Mouse (Mus musculus) bone marrow, adult 2 months (tissue): ENCODE data around the gene Antxr1.

Experiments
- CTCF ChIP-seq: fragments of 200-500 bp; IDR thresholded peaks from 2 replicates; pipeline ENCODE4 v1.5.1; 2011; ENCODE audit warnings: low read length, control low read depth; ENCODE audit not compliant: control insufficient read depth, insufficient read depth
- POLR2A ChIP-seq: fragments of 200-500 bp; IDR thresholded peaks from 2 replicates; pipeline ENCODE4 v1.6.1; 2011; ENCODE audit warnings: low read depth, mild to moderate bottlenecking, control low read depth, low read length, borderline replicate concordance; ENCODE audit not compliant: control insufficient read depth

GRCm38 (mm10) chr6:87276941-87277340, 58.7 kb downstream of the Antxr1 start:
- no peak for TF ChIP-seq POLR2A
- TF ChIP-seq CTCF: no peak
